ENCODE assay signal across 30 mouse cellular contexts in the genomic region with DNA sequence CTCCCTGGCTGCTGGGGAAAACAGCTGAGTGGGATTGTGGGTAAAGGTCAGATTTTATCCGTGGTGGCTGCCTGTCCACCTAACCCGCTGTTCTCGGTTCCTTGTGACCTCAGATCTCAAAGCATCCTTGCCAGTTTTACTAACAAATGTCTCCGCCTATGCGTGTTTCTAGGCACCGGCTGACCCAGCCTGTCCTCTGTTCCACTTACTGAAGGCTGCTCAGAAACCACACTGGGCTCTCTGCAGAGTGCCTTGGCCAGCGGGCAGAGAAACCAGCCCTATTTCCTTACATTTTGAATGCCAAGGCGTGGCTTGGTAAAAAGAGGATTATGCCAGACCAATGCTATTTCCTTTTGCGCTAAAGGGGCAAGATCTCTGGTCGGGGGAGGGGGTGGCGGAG. TPM values are rescaled to one million over a fixed set of nuclear protein-coding genes. Genes with fewer than 3 reads are reported as not detected.
DNase-seq lines count a peak whose midpoint lies in the region; ATAC-seq and TF ChIP-seq lines count a peak whose summit lies in the region.
"Had no signal": no experiment of that assay in that cellular context is flagged by ENCODE, and none has a peak within 500 bp of the region (broad histone marks: within the 10 kb centered on the region; RNA-seq: fewer than 3 reads in every experiment).

No protein-coding gene starts in this region.

- peak; percentile 59 for DNase-seq in brain, adult 2 months (ENCODE audit: low read depth, low spot score)
- peak; percentile 55 for DNase-seq in cerebellum, adult 9-10 months
- no peak for DNase-seq in heart, adult 9 months (ENCODE audit: low spot score in 2 of 2)
- DNase-seq: adrenal gland, postnatal 10 days; B cell, adult 2 months; embryo, embryonic 11 days; heart, postnatal 10 days; lung, adult 18-20 months; midbrain, embryonic 14.5 days; retina, postnatal 1 day; right cerebral cortex, postnatal 4 days; thymus, adult 18-20 months; thymus, postnatal 36 days had no signal

- no peak for ATAC-seq in kidney, embryonic 15.5 days (replicated peaks; ENCODE audit: low FRiP score)
- ATAC-seq in kidney, embryonic 14.5 days (ENCODE audit: low FRiP score, low TSS enrichment) = no peak
- no peak for ATAC-seq in forebrain, embryonic 13.5 days
- ATAC-seq: activated CD4-positive, CD25-positive, alpha-beta regulatory T cell, adult 4 months; hindbrain, postnatal 0 days; intestine, embryonic 16.5 days; liver, embryonic 12.5 days had no signal

- no peak for TF ChIP-seq CTCF in E14TG2a.4 (conservative IDR thresholded peaks at IDR 0.05; ENCODE audit: low read length)

- H3K4me3 ChIP-seq in kidney, embryonic 15.5 days (replicated peaks) = no peak overlapping the region
- no peak overlapping the region for H3K4me3 ChIP-seq in kidney, embryonic 14.5 days (ENCODE audit: low read length)
- H3K4me3 ChIP-seq in E14TG2a.4 (replicated peaks; ENCODE audit: low read length) = peak overlapping the region; percentile 57
- H3K4me3 ChIP-seq in forebrain, embryonic 13.5 days = no peak overlapping the region
- H3K4me3 ChIP-seq: embryonic facial prominence, embryonic 13.5 days; erythroblast, embryonic 14.5 days; forebrain, embryonic 12.5 days; heart, embryonic 12.5 days; layer of hippocampus, adult 2 months; limb, embryonic 13.5 days; liver, embryonic 12.5 days; neural tube, embryonic 12.5 days had no signal

- no peak overlapping the region for H3K9ac ChIP-seq in kidney, embryonic 15.5 days
- H3K9ac ChIP-seq in kidney, embryonic 14.5 days (ENCODE audit: low read depth, low read length) = no peak overlapping the region
- H3K9ac ChIP-seq in forebrain, embryonic 13.5 days = no peak overlapping the region
- H3K9ac ChIP-seq: embryonic facial prominence, embryonic 13.5 days; forebrain, embryonic 12.5 days; heart, embryonic 12.5 days; limb, embryonic 13.5 days; liver, embryonic 12.5 days; neural tube, embryonic 12.5 days had no signal

- peak overlapping the region; percentile 28 for H3K27ac ChIP-seq in kidney, embryonic 15.5 days
- no peak overlapping the region for H3K27ac ChIP-seq in kidney, embryonic 14.5 days (ENCODE audit: low read depth, low read length)
- H3K27ac ChIP-seq in forebrain, embryonic 13.5 days = no peak overlapping the region
- H3K27ac ChIP-seq: embryonic facial prominence, embryonic 13.5 days; forebrain, embryonic 12.5 days; hindbrain, postnatal 0 days; kidney, postnatal 0 days; layer of hippocampus, adult 2 months; limb, embryonic 13.5 days; liver, embryonic 12.5 days; neural tube, embryonic 12.5 days had no signal

- no peak overlapping the region for H3K4me2 ChIP-seq in kidney, embryonic 15.5 days
- no peak overlapping the region for H3K4me2 ChIP-seq in kidney, embryonic 14.5 days (replicated peaks; ENCODE audit: low read depth, low read length)
- no peak overlapping the region for H3K4me2 ChIP-seq in forebrain, embryonic 13.5 days
- H3K4me2 ChIP-seq: embryonic facial prominence, embryonic 13.5 days; forebrain, embryonic 12.5 days; heart, embryonic 12.5 days; limb, embryonic 13.5 days; liver, embryonic 12.5 days; neural tube, embryonic 12.5 days had no signal

- no peaks in the 10 kb centered on the region for H3K36me3 ChIP-seq in kidney, embryonic 15.5 days
- no peaks in the 10 kb centered on the region for H3K36me3 ChIP-seq in kidney, embryonic 14.5 days (ENCODE audit: control insufficient read depth, insufficient read depth, low read length)
- H3K36me3 ChIP-seq in E14TG2a.4 (ENCODE audit: insufficient read depth, low read length) = no peaks in the 10 kb centered on the region
- no peaks in the 10 kb centered on the region for H3K36me3 ChIP-seq in forebrain, embryonic 13.5 days (ENCODE audit: poor library complexity, severe bottlenecking)
- H3K36me3 ChIP-seq: embryonic facial prominence, embryonic 13.5 days; forebrain, embryonic 12.5 days; heart, embryonic 12.5 days; limb, embryonic 13.5 days; liver, embryonic 12.5 days; neural tube, embryonic 12.5 days had no signal

- 66% methylated on average over 11 of the region's 11 CpGs for WGBS in kidney, embryonic 15.5 days
- 63% methylated on average over 11 of the region's 11 CpGs for WGBS in kidney, embryonic 14.5 days
- WGBS in forebrain, embryonic 13.5 days = 85% methylated on average over 11 of the region's 11 CpGs

- peaks cover 10% of the 10 kb centered on the region; the same call in 1 of the 2 replicates for H3K4me1 ChIP-seq in kidney, embryonic 15.5 days
- H3K4me1 ChIP-seq in kidney, embryonic 14.5 days (ENCODE audit: control insufficient read depth, insufficient read depth, low read length) = peaks cover 6% of the 10 kb centered on the region; the same call in 1 of the 2 replicates
- H3K4me1 ChIP-seq in E14TG2a.4 (replicated peaks; ENCODE audit: low read depth, low read length) = peaks cover 20% of the 10 kb centered on the region
- no peaks in the 10 kb centered on the region for H3K4me1 ChIP-seq in forebrain, embryonic 13.5 days
- H3K4me1 ChIP-seq: embryonic facial prominence, embryonic 13.5 days; limb, embryonic 13.5 days; liver, embryonic 12.5 days; neural tube, embryonic 12.5 days had no signal

- no peaks in the 10 kb centered on the region for H3K27me3 ChIP-seq in kidney, embryonic 15.5 days
- H3K27me3 ChIP-seq in kidney, embryonic 14.5 days (ENCODE audit: control insufficient read depth, insufficient read depth, low read length) = no peaks in the 10 kb centered on the region
- H3K27me3 ChIP-seq in E14TG2a.4 (ENCODE audit: insufficient read depth, low read length) = peaks cover 9% of the 10 kb centered on the region
- H3K27me3 ChIP-seq in forebrain, embryonic 13.5 days = no peaks in the 10 kb centered on the region
- H3K27me3 ChIP-seq: CH12.LX; embryonic facial prominence, embryonic 13.5 days; forebrain, embryonic 12.5 days; heart, embryonic 12.5 days; limb, embryonic 13.5 days; neural tube, embryonic 12.5 days had no signal

- no peaks in the 10 kb centered on the region for H3K9me3 ChIP-seq in kidney, embryonic 15.5 days (replicated peaks)
- H3K9me3 ChIP-seq in kidney, embryonic 14.5 days (ENCODE audit: control insufficient read depth, low read length) = no peaks in the 10 kb centered on the region
- peaks cover 36% of the 10 kb centered on the region for H3K9me3 ChIP-seq in E14TG2a.4 (ENCODE audit: low read length)
- no peaks in the 10 kb centered on the region for H3K9me3 ChIP-seq in forebrain, embryonic 13.5 days (replicated peaks)
- H3K9me3 ChIP-seq: embryonic facial prominence, embryonic 13.5 days; forebrain, embryonic 12.5 days; heart, embryonic 12.5 days; limb, embryonic 13.5 days; liver, embryonic 12.5 days; neural tube, embryonic 12.5 days had no signal

RNA-seq across cellular contexts. Expression of a gene that starts 42.8 kb away (rescaled TPM):
- polyA plus RNA-seq in kidney, embryonic 15.5 days (2015; fragmentation: Nextera tagmentation; extraction: Ambion mirVana) = 18.0 and 18.5 TPM in 2 replicates
- polyA plus RNA-seq in kidney, embryonic 14.5 days (2014; fragmentation: Nextera tagmentation; extraction: Ambion mirVana) = 15.2 and 19.7 TPM in 2 replicates
- polyA plus RNA-seq in forebrain, embryonic 13.5 days (2015; fragmentation: Nextera tagmentation; extraction: Ambion mirVana) = 22.0 and 23.9 TPM in 2 replicates

Comparison
In these comparisons a context has a peak if more than half of its experiments do, and no peak if none do; other contexts are left out.
1. DNase-seq: peak in brain, adult 2 months (single experiment) and cerebellum, adult 9-10 months (single experiment); none in heart, adult 9 months (0 of 2).